Mouse (Mus musculus): ENCODE results near the gene Aldh3b3. TPM values are rescaled to one million over a fixed set of nuclear protein-coding genes. Genes with fewer than 3 reads are reported as not detected.

The Aldh3b3 gene
- total and polyA plus RNA-seq, 3 experiments = not detected

DNA sequence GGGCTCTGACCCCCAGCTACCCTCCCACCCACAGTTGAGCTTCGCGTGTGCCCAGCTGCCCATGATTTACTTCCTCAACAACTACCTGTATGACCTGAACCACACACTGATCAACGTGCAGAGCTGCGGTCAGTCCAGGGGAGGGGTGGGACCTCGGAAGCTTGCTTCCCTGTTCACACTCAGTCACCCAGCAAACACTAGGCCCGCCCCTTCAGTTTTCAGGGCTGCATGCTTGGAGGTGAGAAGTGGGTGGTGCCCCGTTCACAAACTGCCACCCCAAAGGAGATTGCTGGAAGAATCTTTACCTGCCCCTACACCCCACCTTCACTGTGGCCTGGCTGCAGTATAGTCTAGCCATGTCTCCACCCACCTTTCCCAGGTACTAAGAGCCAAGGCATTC, 16.1 kb upstream of the Aldh3b3 start:
- Histone ChIP-seq H3K9ac (ENCODE audit: insufficient read depth, low read depth) (no peak overlapping the region), H3K4me2 (ENCODE audit: insufficient read depth, low read depth, poor library complexity, severe bottlenecking) (no peak overlapping the region), H3K27ac (ENCODE audit: insufficient read depth, low read depth) (no peak overlapping the region), H3K9me3 (replicated peaks; ENCODE audit: low read length) (no peaks in the 10 kb centered on the region), H3K79me2 (replicated peaks; ENCODE audit: control insufficient read depth, extremely low read depth, insufficient read depth, poor library complexity, severe bottlenecking) (no peaks in the 10 kb centered on the region), H3K4me1 (ENCODE audit: control insufficient read depth in 1 of 2, insufficient read depth in 2 of 2) (peaks cover 24 to 77% of the 10 kb centered on the region in 2 experiments), H3K27me3 (replicated peaks) (no peaks in the 10 kb centered on the region), H3K4me3 (replicated peaks in 1 of 3; ENCODE audit: low read depth in 2 of 3, low read length in 2 of 3, poor library complexity in 1 of 3) (no peak overlapping the region), H3K36me3 (replicated peaks in 1 of 2; ENCODE audit: control insufficient read depth in 1 of 2, insufficient read depth in 1 of 2, low read length in 1 of 2) (peaks cover 24 to 70% of the 10 kb centered on the region in 2 experiments)
- no peak for DNase-seq (ENCODE audit: extremely low read depth)
- in situ Hi-C loops (cut with MboI; ENCODE audit: low pct_ligation_motif_present, low pct_unique_long_range_greater_than_20kb, low sequenced_read_pairs) = loop anchor here (5.0 kb wide), 1 partner anchor 35 kb away; the partner anchor contains the start of gene Tcirg1
- dilution Hi-C loops (cut with MboI; ENCODE audit: extremely low pct_ligation_motif_present, extremely low pct_unique_long_range_greater_than_20kb, low sequenced_read_pairs) = no loop called here
- TF ChIP-seq POLR2AphosphoS2 (IDR thresholded peaks at IDR 0.05; ENCODE audit: low read depth, low read length) (no peak), JUN (IDR thresholded peaks at IDR 0.05; ENCODE audit: insufficient read depth, low read depth, low read length) (no peak), NRF1 (IDR thresholded peaks at IDR 0.05; ENCODE audit: low read depth, low read length) (no peak), MAFK (IDR thresholded peaks at IDR 0.05; ENCODE audit: insufficient replicate concordance, low read length) (no peak), KAT2A (IDR thresholded peaks at IDR 0.05; ENCODE audit: insufficient replicate concordance, low read length) (no peak), CHD1 (IDR thresholded peaks at IDR 0.05; ENCODE audit: low read depth, low read length) (no peak), BHLHE40 (IDR thresholded peaks at IDR 0.05; ENCODE audit: low read depth, low read length) (no peak), PAX5 (IDR thresholded peaks at IDR 0.05; ENCODE audit: low read length) (no peak), SMC3 (IDR thresholded peaks at IDR 0.05; ENCODE audit: low read depth, low read length) (no peak), RCOR1 (conservative IDR thresholded peaks at IDR 0.05; ENCODE audit: low read depth, low read length) (no peak), ZC3H11A (IDR thresholded peaks at IDR 0.05; ENCODE audit: low read depth, low read length) (no peak), E2F4 (IDR thresholded peaks at IDR 0.05; ENCODE audit: insufficient replicate concordance, low read depth, low read length) (no peak), CTCF (conservative IDR thresholded peaks at IDR 0.05 in 1 of 2, IDR thresholded peaks at IDR 0.05 in 1 of 2; ENCODE audit: low read depth in 2 of 2, low read length in 2 of 2) (no peak), IRF4 (IDR thresholded peaks at IDR 0.05; ENCODE audit: low read depth, low read length) (no peak), POLR2A (IDR thresholded peaks at IDR 0.05; ENCODE audit: low read depth, low read length) (no peak)

DNA sequence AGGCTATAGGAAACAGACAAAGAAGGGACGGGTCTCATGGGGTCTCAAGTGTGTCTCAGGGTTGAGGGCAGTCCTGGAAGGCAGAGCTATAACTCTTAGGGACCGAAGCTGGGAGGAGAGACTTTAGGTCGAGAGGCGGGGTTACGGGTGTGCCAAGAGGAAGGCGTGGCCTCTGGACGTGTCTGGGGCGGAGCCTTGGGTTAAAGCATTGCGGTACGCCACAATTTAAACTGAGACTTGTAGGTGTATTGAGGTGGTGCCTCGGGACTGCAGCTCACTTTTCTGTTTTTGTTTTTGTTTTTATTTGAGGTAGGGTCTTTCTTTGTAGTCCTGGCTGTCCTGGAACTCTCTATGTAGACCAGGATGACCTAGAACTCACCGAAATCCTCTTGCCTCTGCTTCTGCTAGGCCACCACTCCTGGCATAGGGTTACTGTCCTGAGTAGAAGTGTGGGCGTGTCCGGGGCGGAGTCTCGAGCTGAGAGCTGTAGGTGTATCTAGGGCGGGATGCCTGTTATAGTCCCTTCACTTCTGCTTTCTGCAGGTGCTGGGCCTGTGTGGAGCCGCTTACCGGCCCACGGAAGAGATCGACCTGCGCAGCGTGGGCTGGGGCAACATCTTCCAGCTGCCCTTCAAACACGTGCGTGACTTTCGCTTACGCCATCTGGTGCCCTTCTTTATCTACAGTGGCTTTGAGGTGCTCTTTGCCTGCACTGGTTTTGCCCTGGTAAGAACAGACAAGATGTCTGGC, 15.3 kb upstream of the Aldh3b3 start:
- Histone ChIP-seq H3K4me2 (ENCODE audit: insufficient read depth, low read depth, poor library complexity, severe bottlenecking) (peak overlapping the region; percentile 22; the same call in 1 of the 2 replicates), H3K79me2 (replicated peaks; ENCODE audit: control insufficient read depth, extremely low read depth, insufficient read depth, poor library complexity, severe bottlenecking) (no peaks in the 10 kb centered on the region), H3K27ac (ENCODE audit: insufficient read depth, low read depth) (peak overlapping the region; percentile 14; the same call in 1 of the 2 replicates), H3K9me3 (replicated peaks; ENCODE audit: low read length) (no peaks in the 10 kb centered on the region), H3K4me3 (replicated peaks in 1 of 3; ENCODE audit: low read depth in 2 of 3, low read length in 2 of 3, poor library complexity in 1 of 3) (peak overlapping the region in 2 of 3 experiments; percentile 8 to 37), H3K27me3 (replicated peaks) (no peaks in the 10 kb centered on the region), H3K4me1 (ENCODE audit: control insufficient read depth in 1 of 2, insufficient read depth in 2 of 2) (peaks cover 20 to 72% of the 10 kb centered on the region in 2 experiments), H3K9ac (ENCODE audit: insufficient read depth, low read depth) (no peak overlapping the region), H3K36me3 (replicated peaks in 1 of 2; ENCODE audit: control insufficient read depth in 1 of 2, insufficient read depth in 1 of 2, low read length in 1 of 2) (peaks cover 31 to 73% of the 10 kb centered on the region in 2 experiments)
- in situ Hi-C loops (cut with MboI; ENCODE audit: low pct_ligation_motif_present, low pct_unique_long_range_greater_than_20kb, low sequenced_read_pairs) = loop anchor here (5.0 kb wide), 1 partner anchor 36 kb away; the partner anchor contains the start of gene Tcirg1
- peak; percentile 86 for DNase-seq (ENCODE audit: extremely low read depth)
- dilution Hi-C loops (cut with MboI; ENCODE audit: extremely low pct_ligation_motif_present, extremely low pct_unique_long_range_greater_than_20kb, low sequenced_read_pairs) = no loop called here
- TF ChIP-seq USF1 (IDR thresholded peaks at IDR 0.05; ENCODE audit: low read depth, low read length) = no peak
- no peak for TF ChIP-seq RCOR1 (conservative IDR thresholded peaks at IDR 0.05; ENCODE audit: low read depth, low read length)
- TF ChIP-seq SIN3A (IDR thresholded peaks at IDR 0.05; ENCODE audit: low read length) = peak; percentile 75
- no peak for TF ChIP-seq TBP (conservative IDR thresholded peaks at IDR 0.05; ENCODE audit: low read depth, low read length)
- peak; percentile 38; the same call in 1 of the 2 replicates for TF ChIP-seq ELF1 (IDR thresholded peaks at IDR 0.05; ENCODE audit: low read depth, low read length)
- TF ChIP-seq ETS1 (conservative IDR thresholded peaks at IDR 0.05; ENCODE audit: low read depth, low read length) = no peak; the same call in 1 of the 2 replicates
- TF ChIP-seq ZNF384 (IDR thresholded peaks at IDR 0.05; ENCODE audit: low read depth, low read length) = no peak
- TF ChIP-seq ZMIZ1 (IDR thresholded peaks at IDR 0.05; ENCODE audit: low read depth, low read length) = no peak
- peak; percentile 90 for TF ChIP-seq MAX (IDR thresholded peaks at IDR 0.05; ENCODE audit: low read length)
- peak; percentile 62; the same call in 1 of the 2 replicates for TF ChIP-seq TCF12 (IDR thresholded peaks at IDR 0.05; ENCODE audit: low read depth, low read length)
- TF ChIP-seq BHLHE40 (IDR thresholded peaks at IDR 0.05; ENCODE audit: low read depth, low read length) = peak; percentile 88
- no peak for TF ChIP-seq MAZ (IDR thresholded peaks at IDR 0.05; ENCODE audit: low read depth, low read length)
- peak; percentile 14 for TF ChIP-seq RAD21 (IDR thresholded peaks at IDR 0.05; ENCODE audit: low read depth, low read length)
- no peak for TF ChIP-seq E2F4 (IDR thresholded peaks at IDR 0.05; ENCODE audit: insufficient replicate concordance, low read depth, low read length)
- peak; percentile 47 for TF ChIP-seq SMC3 (IDR thresholded peaks at IDR 0.05; ENCODE audit: low read depth, low read length)
- no peak for TF ChIP-seq HCFC1 (IDR thresholded peaks at IDR 0.05; ENCODE audit: low read depth, low read length)
- TF ChIP-seq CHD2 (IDR thresholded peaks at IDR 0.05; ENCODE audit: low read length) = no peak
- peak; percentile 87 for TF ChIP-seq MXI1 (IDR thresholded peaks at IDR 0.05; ENCODE audit: low read depth, low read length)
- no peak for TF ChIP-seq UBTF (IDR thresholded peaks at IDR 0.05; ENCODE audit: low read depth, low read length)
- TF ChIP-seq POLR2AphosphoS2 (IDR thresholded peaks at IDR 0.05; ENCODE audit: low read depth, low read length) = no peak
- no peak for TF ChIP-seq JUND (conservative IDR thresholded peaks at IDR 0.05; ENCODE audit: low read depth, low read length)
- no peak for TF ChIP-seq CHD1 (IDR thresholded peaks at IDR 0.05; ENCODE audit: low read depth, low read length)
